Mouse (Mus musculus): ENCODE results near the gene Alpk1. TPM values are rescaled to one million over a fixed set of nuclear protein-coding genes. Genes with fewer than 3 reads are reported as not detected.

Gene Alpk1
- 1.7 and 2.9 TPM in 2 replicates for polyA plus RNA-seq (2014; fragmentation: Nextera tagmentation; extraction: Ambion mirVana)

- ATAC-seq (replicated peaks; ENCODE audit: low FRiP score, low TSS enrichment, low read depth) = peak; percentile 91
- peak within 1 kb of the TSS; percentile 20; the same call in 1 of the 2 replicates for H3K9ac ChIP-seq (ENCODE audit: low read length)
- H3K27me3 ChIP-seq (replicated peaks; ENCODE audit: control insufficient read depth, insufficient read depth, low read length) = no peaks in the 10 kb centered on the region
Measured at GRCm38 (mm10) chr3:127780021-127780644, at the start of gene Alpk1. Alpk1 (minus strand) TSS chr3:127780527.

GRCm38 (mm10) chr3:127827123-127827522 is 46.8 kb upstream of the Alpk1 start:
- Histone ChIP-seq H3K4me3 (ENCODE audit: low read depth, low read length) (no peak overlapping the region), H3K9me3 (ENCODE audit: control insufficient read depth, low read length) (no peaks in the 10 kb centered on the region), H3K27me3 (replicated peaks; ENCODE audit: control insufficient read depth, insufficient read depth, low read length) (no peaks in the 10 kb centered on the region), H3K9ac (ENCODE audit: low read length) (no peak overlapping the region), H3K27ac (ENCODE audit: low read depth) (peak overlapping the region; percentile 67; the same call in 1 of the 2 replicates), H3K4me2 (ENCODE audit: low read length) (peak overlapping the region; percentile 29; the same call in 1 of the 2 replicates), H3K36me3 (ENCODE audit: control insufficient read depth, insufficient read depth, low read length) (peaks cover 15% of the 10 kb centered on the region), H3K4me1 (replicated peaks; ENCODE audit: control insufficient read depth, insufficient read depth, low read length) (peaks cover 18% of the 10 kb centered on the region)
- 23% methylated on average over 7 of the region's 7 CpGs for WGBS
- peak; percentile 26; the same call in 1 of the 2 replicates for ATAC-seq (replicated peaks; ENCODE audit: low FRiP score, low TSS enrichment, low read depth)
- DNase-seq (ENCODE audit: low spot score) = peak; percentile 62

More at GRCm38 (mm10) chr3:127780021-127780644, at the start of gene Alpk1:
- H3K9me3 ChIP-seq (ENCODE audit: control insufficient read depth, low read length) = no peaks in the 10 kb centered on the region
- DNase-seq (ENCODE audit: low spot score) = peak; percentile 83
- WGBS = 1% methylated on average over 24 of the region's 24 CpGs
- H3K4me3 ChIP-seq (ENCODE audit: low read depth, low read length) = peak within 1 kb of the TSS; percentile 43
- peak within 1 kb of the TSS; percentile 61 for H3K4me2 ChIP-seq (ENCODE audit: low read length)
- H3K4me1 ChIP-seq (replicated peaks; ENCODE audit: control insufficient read depth, insufficient read depth, low read length) = no peaks in the 10 kb centered on the region
- peak within 1 kb of the TSS; percentile 4; the same call in 1 of the 2 replicates for H3K27ac ChIP-seq (ENCODE audit: low read depth)
- no peaks in the 10 kb centered on the region for H3K36me3 ChIP-seq (ENCODE audit: control insufficient read depth, insufficient read depth, low read length)

- H3K4me3 ChIP-seq (ENCODE audit: low read depth, low read length) = no peak overlapping the region
- DNase-seq (ENCODE audit: low spot score) (no peak), ATAC-seq (replicated peaks; ENCODE audit: low FRiP score, low TSS enrichment, low read depth) (no peak)
- WGBS = 74% methylated on average over 7 of the region's 7 CpGs
- no peaks in the 10 kb centered on the region for H3K27me3 ChIP-seq (replicated peaks; ENCODE audit: control insufficient read depth, insufficient read depth, low read length)
- H3K36me3 ChIP-seq (ENCODE audit: control insufficient read depth, insufficient read depth, low read length) = peaks cover 20% of the 10 kb centered on the region
- H3K4me1 ChIP-seq (replicated peaks; ENCODE audit: control insufficient read depth, insufficient read depth, low read length) = peaks cover 18% of the 10 kb centered on the region
- no peaks in the 10 kb centered on the region for H3K9me3 ChIP-seq (ENCODE audit: control insufficient read depth, low read length)
- no peak overlapping the region for H3K9ac ChIP-seq (ENCODE audit: low read length)
- peak overlapping the region; percentile 67; the same call in 1 of the 2 replicates for H3K27ac ChIP-seq (ENCODE audit: low read depth)
- H3K4me2 ChIP-seq (ENCODE audit: low read length) = peak overlapping the region; percentile 29; the same call in 1 of the 2 replicates
Measured at GRCm38 (mm10) chr3:127826503-127826902, 46.2 kb upstream of the Alpk1 start.

- Histone ChIP-seq H3K9me3 (ENCODE audit: control insufficient read depth, low read length) (no peaks in the 10 kb centered on the region), H3K4me2 (ENCODE audit: low read length) (no peak overlapping the region), H3K36me3 (ENCODE audit: control insufficient read depth, insufficient read depth, low read length) (peaks cover 26% of the 10 kb centered on the region), H3K27ac (ENCODE audit: low read depth) (no peak overlapping the region), H3K9ac (ENCODE audit: low read length) (no peak overlapping the region), H3K4me1 (replicated peaks; ENCODE audit: control insufficient read depth, insufficient read depth, low read length) (peaks cover 18% of the 10 kb centered on the region), H3K4me3 (ENCODE audit: low read depth, low read length) (no peak overlapping the region), H3K27me3 (replicated peaks; ENCODE audit: control insufficient read depth, insufficient read depth, low read length) (no peaks in the 10 kb centered on the region)
- DNase-seq (ENCODE audit: low spot score) (no peak), ATAC-seq (replicated peaks; ENCODE audit: low FRiP score, low TSS enrichment, low read depth) (no peak)
- 84% methylated on average over 17 of the region's 17 CpGs for WGBS
Measured at GRCm38 (mm10) chr3:127823886-127824863, 43.8 kb upstream of the Alpk1 start.

- Histone ChIP-seq H3K36me3 (ENCODE audit: control insufficient read depth, insufficient read depth, low read length) (peaks cover 42% of the 10 kb centered on the region), H3K27ac (ENCODE audit: low read depth) (no peak overlapping the region), H3K9ac (ENCODE audit: low read length) (no peak overlapping the region), H3K4me2 (ENCODE audit: low read length) (no peak overlapping the region), H3K4me3 (ENCODE audit: low read depth, low read length) (no peak overlapping the region), H3K4me1 (replicated peaks; ENCODE audit: control insufficient read depth, insufficient read depth, low read length) (peaks cover 5% of the 10 kb centered on the region; the same call in 1 of the 2 replicates), H3K9me3 (ENCODE audit: control insufficient read depth, low read length) (no peaks in the 10 kb centered on the region), H3K27me3 (replicated peaks; ENCODE audit: control insufficient read depth, insufficient read depth, low read length) (no peaks in the 10 kb centered on the region)
- DNase-seq (ENCODE audit: low spot score) (no peak), ATAC-seq (replicated peaks; ENCODE audit: low FRiP score, low TSS enrichment, low read depth) (no peak)
- WGBS = 83% methylated on average over 5 of the region's 5 CpGs
Measured at GRCm38 (mm10) chr3:127821209-127821608, 40.9 kb upstream of the Alpk1 start.

- Histone ChIP-seq H3K4me1 (replicated peaks; ENCODE audit: control insufficient read depth, insufficient read depth, low read length) (no peaks in the 10 kb centered on the region), H3K36me3 (ENCODE audit: control insufficient read depth, insufficient read depth, low read length) (peaks cover 43% of the 10 kb centered on the region), H3K9ac (ENCODE audit: low read length) (no peak overlapping the region), H3K4me2 (ENCODE audit: low read length) (no peak overlapping the region), H3K27me3 (replicated peaks; ENCODE audit: control insufficient read depth, insufficient read depth, low read length) (no peaks in the 10 kb centered on the region), H3K27ac (ENCODE audit: low read depth) (no peak overlapping the region), H3K4me3 (ENCODE audit: low read depth, low read length) (no peak overlapping the region), H3K9me3 (ENCODE audit: control insufficient read depth, low read length) (no peaks in the 10 kb centered on the region)
- DNase-seq (ENCODE audit: low spot score) (no peak), ATAC-seq (replicated peaks; ENCODE audit: low FRiP score, low TSS enrichment, low read depth) (no peak)
- 77% methylated on average over 1 of the region's 1 CpGs for WGBS
Measured at GRCm38 (mm10) chr3:127820400-127820799, 40.1 kb upstream of the Alpk1 start.

- WGBS = 54% methylated on average over 11 of the region's 11 CpGs
- Histone ChIP-seq H3K27ac (ENCODE audit: low read depth) (no peak overlapping the region), H3K9ac (ENCODE audit: low read length) (no peak overlapping the region), H3K4me3 (ENCODE audit: low read depth, low read length) (no peak overlapping the region), H3K9me3 (ENCODE audit: control insufficient read depth, low read length) (no peaks in the 10 kb centered on the region), H3K36me3 (ENCODE audit: control insufficient read depth, insufficient read depth, low read length) (peaks cover 43% of the 10 kb centered on the region), H3K27me3 (replicated peaks; ENCODE audit: control insufficient read depth, insufficient read depth, low read length) (no peaks in the 10 kb centered on the region), H3K4me1 (replicated peaks; ENCODE audit: control insufficient read depth, insufficient read depth, low read length) (no peaks in the 10 kb centered on the region), H3K4me2 (ENCODE audit: low read length) (no peak overlapping the region)
- DNase-seq (ENCODE audit: low spot score) (no peak), ATAC-seq (replicated peaks; ENCODE audit: low FRiP score, low TSS enrichment, low read depth) (peak; percentile 78)
Measured at GRCm38 (mm10) chr3:127818694-127819663, 38.7 kb upstream of the Alpk1 start.
